23 mouse cellular contexts compared by ENCODE assay signal in the genomic region with DNA sequence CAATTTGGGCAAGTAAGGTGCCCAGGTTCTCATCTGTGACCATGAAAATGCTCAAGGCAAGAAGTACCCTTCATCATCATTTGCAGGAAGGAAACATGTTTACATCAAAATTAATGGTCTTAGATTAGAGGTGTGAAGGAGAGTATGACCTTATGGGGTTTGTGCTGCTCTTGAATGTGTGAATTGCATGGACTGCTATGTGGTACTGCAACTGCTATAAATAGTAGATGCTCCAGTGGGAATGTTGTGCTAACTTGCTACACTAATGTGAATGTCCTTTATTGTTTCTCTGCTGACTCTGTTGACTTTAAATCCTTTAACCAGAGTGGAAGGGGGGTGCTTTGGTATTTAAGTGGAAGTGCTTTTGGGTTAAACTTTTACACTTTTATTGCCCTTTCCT. TPM values are rescaled to one million over a fixed set of nuclear protein-coding genes. Genes with fewer than 3 reads are reported as not detected.
DNase-seq lines count a peak whose midpoint lies in the region; ATAC-seq and TF ChIP-seq lines count a peak whose summit lies in the region.
"Had no signal": no experiment of that assay in that cellular context is flagged by ENCODE, and none has a peak within 500 bp of the region (broad histone marks: within the 10 kb centered on the region; RNA-seq: fewer than 3 reads in every experiment).

No protein-coding gene starts in this region.

- H3K79me2 ChIP-seq in heart, adult 2 months (replicated peaks; ENCODE audit: control insufficient read depth, insufficient read depth, low read length): no peaks in the 10 kb centered on the region; the same call in 1 of the 2 replicates

- no peaks in the 10 kb centered on the region for H3K27me3 ChIP-seq in heart, adult 2 months (ENCODE audit: control insufficient read depth, insufficient read depth, low read length)
- H3K27me3 ChIP-seq in heart, embryonic 14.5 days (ENCODE audit: control insufficient read depth, insufficient read depth, low read length): no peaks in the 10 kb centered on the region
- no peaks in the 10 kb centered on the region for H3K27me3 ChIP-seq in kidney, adult 2 months (replicated peaks; ENCODE audit: control insufficient read depth, insufficient read depth, low read length)
- H3K27me3 ChIP-seq: CH12.LX; embryonic facial prominence, embryonic 12.5 days; forebrain, embryonic 15.5 days; intestine, embryonic 15.5 days; Patski had no signal

- no peak for TF ChIP-seq CTCF in heart, adult 2 months (IDR thresholded peaks at IDR 0.05)
- TF ChIP-seq CTCF in kidney, adult 2 months (conservative IDR thresholded peaks at IDR 0.05; ENCODE audit: insufficient read depth, insufficient read length, low read depth, low read length): no peak

- TF ChIP-seq EP300 in heart, adult 2 months (IDR thresholded peaks at IDR 0.05; ENCODE audit: insufficient read depth, low read depth, low read length): no peak

- H3K36me3 ChIP-seq in heart, adult 2 months (ENCODE audit: control insufficient read depth, insufficient read depth, low read length): peaks cover 28% of the 10 kb centered on the region
- H3K36me3 ChIP-seq in heart, embryonic 14.5 days (ENCODE audit: control insufficient read depth, insufficient read depth, low read length): peaks cover 90% of the 10 kb centered on the region
- peaks cover 18% of the 10 kb centered on the region for H3K36me3 ChIP-seq in kidney, adult 2 months (ENCODE audit: control insufficient read depth, insufficient read depth, low read length)

- peak overlapping the region; percentile 33; the same call in 1 of the 2 replicates for H3K4me2 ChIP-seq in heart, embryonic 14.5 days (ENCODE audit: low read length)
- H3K4me2 ChIP-seq: embryonic facial prominence, embryonic 12.5 days; forebrain, embryonic 15.5 days; hindbrain, embryonic 14.5 days; intestine, embryonic 15.5 days had no signal

- H3K9ac ChIP-seq in heart, adult 2 months (ENCODE audit: low read depth, low read length): no peak overlapping the region
- no peak overlapping the region for H3K9ac ChIP-seq in heart, embryonic 14.5 days (ENCODE audit: low read length)
- H3K9ac ChIP-seq: embryonic facial prominence, embryonic 12.5 days; forebrain, embryonic 15.5 days; hindbrain, embryonic 14.5 days; intestine, embryonic 15.5 days had no signal

- H3K27ac ChIP-seq in heart, adult 2 months: peak overlapping the region; percentile 39
- peak overlapping the region; percentile 8 to 79; a peak in 3 of 4 replicates for H3K27ac ChIP-seq in heart, embryonic 14.5 days (replicated peaks in 1 of 2; ENCODE audit: control insufficient read depth in 1 of 2, insufficient read depth in 1 of 2, low read depth in 2 of 2, low read length in 2 of 2)
- peak overlapping the region; percentile 50 for H3K27ac ChIP-seq in kidney, adult 2 months (ENCODE audit: insufficient read depth, low read depth, low read length)
- H3K27ac ChIP-seq: embryonic facial prominence, embryonic 12.5 days; forebrain, embryonic 15.5 days; intestine, embryonic 15.5 days had no signal

- no peak for DNase-seq in heart, adult 2 months
- DNase-seq in heart, adult 9 months (ENCODE audit: low spot score in 2 of 2): no peak
- no peak for DNase-seq in heart, postnatal 36 days
- peak; percentile 46 for DNase-seq in kidney, adult 2 months
- DNase-seq in kidney, postnatal 10 days: no peak
- peak; percentile 7 for DNase-seq in kidney, postnatal 14 days
- DNase-seq in kidney, postnatal 25 days: no peak
- DNase-seq: adrenal gland, postnatal 14 days; cerebellum, adult 11-12 months; cerebellum, adult 9-10 months; cerebellum, postnatal 25 days; gastrocnemius, postnatal 10 days had no signal

- H3K9me3 ChIP-seq in heart, embryonic 14.5 days (ENCODE audit: control insufficient read depth, low read length): no peaks in the 10 kb centered on the region
- H3K9me3 ChIP-seq: embryonic facial prominence, embryonic 12.5 days; forebrain, embryonic 15.5 days; hindbrain, embryonic 10.5 days; intestine, embryonic 15.5 days had no signal

- no peaks in the 10 kb centered on the region for H3K4me1 ChIP-seq in heart, adult 2 months (ENCODE audit: control insufficient read depth, insufficient read depth, low read length)
- peaks cover 5 to 23% of the 10 kb centered on the region in 2 experiments for H3K4me1 ChIP-seq in heart, embryonic 14.5 days (ENCODE audit: control insufficient read depth in 2 of 2, insufficient read depth in 2 of 2, low read length in 2 of 2)
- H3K4me1 ChIP-seq in kidney, adult 2 months (ENCODE audit: control insufficient read depth, insufficient read depth, low read length): peaks cover 16% of the 10 kb centered on the region
- H3K4me1 ChIP-seq: embryonic facial prominence, embryonic 12.5 days; forebrain, embryonic 15.5 days; hindbrain, embryonic 10.5 days; intestine, embryonic 15.5 days had no signal

- no peak for TF ChIP-seq POLR2A in heart, adult 2 months (IDR thresholded peaks at IDR 0.05; ENCODE audit: insufficient read depth, low read depth, low read length)
- no peak for TF ChIP-seq POLR2A in kidney, adult 2 months (IDR thresholded peaks at IDR 0.05; ENCODE audit: low read depth, low read length)

- H3K4me3 ChIP-seq in heart, adult 2 months: no peak overlapping the region
- no peak overlapping the region for H3K4me3 ChIP-seq in heart, embryonic 14.5 days (ENCODE audit: control insufficient read depth in 1 of 2, insufficient read depth in 1 of 2, low read depth in 1 of 2, low read length in 2 of 2)
- H3K4me3 ChIP-seq in kidney, adult 2 months (ENCODE audit: insufficient read depth, low read depth, low read length): no peak overlapping the region
- H3K4me3 ChIP-seq: embryonic facial prominence, embryonic 12.5 days; forebrain, embryonic 15.5 days; hindbrain, embryonic 10.5 days; intestine, embryonic 15.5 days had no signal

- intact Hi-C loops in heart, adult 2 months (cut with DNase I): no loop called here
- intact Hi-C loops in heart, postnatal 36 days (cut with DNase I): no loop called here

- peak; percentile 64; the same call in 1 of the 2 replicates for ATAC-seq in heart, embryonic 14.5 days (ENCODE audit: insufficient number of reproducible peaks, insufficient read depth, low FRiP score, low read depth)
- ATAC-seq: activated CD4-positive, CD25-positive, alpha-beta regulatory T cell, adult 4 months; forebrain, embryonic 15.5 days; intestine, embryonic 15.5 days; Patski had no signal

RNA-seq across cellular contexts. Expression of a gene that starts 11.7 kb away (rescaled TPM):
- 10 to 100 TPM; 41.5 to 43.2 TPM for total RNA-seq in heart, adult 2 months (2021)
- 63.3 and 78.3 TPM in 2 replicates for polyA plus RNA-seq in heart, adult 2 months (2012; rRNA removed)
- polyA plus RNA-seq in heart, embryonic 14.5 days (2014; fragmentation: Nextera tagmentation; extraction: Ambion mirVana): 120 TPM in 2 replicates
- total RNA-seq in heart, postnatal 36 days (2021): 10 to 100 TPM; 45.5 to 50.1 TPM
- polyA plus RNA-seq in kidney, adult 2 months (2012; rRNA removed): 94.0 and 98.3 TPM in 2 replicates

RNA-seq across cellular contexts. Expression of a gene that starts 12.0 kb away (rescaled TPM):
- 100 to 1,000 TPM in 1 of 2 experiments, 10 to 100 TPM in 1; 98.5 to 111 TPM for total RNA-seq in heart, adult 2 months (2021)
- polyA plus RNA-seq in heart, adult 2 months (2012; rRNA removed): 42.3 and 59.2 TPM in 2 replicates
- 157 and 163 TPM in 2 replicates for polyA plus RNA-seq in heart, embryonic 14.5 days (2014; fragmentation: Nextera tagmentation; extraction: Ambion mirVana)
- total RNA-seq in heart, postnatal 36 days (2021): 100 to 1,000 TPM; 112 to 113 TPM
- polyA plus RNA-seq in kidney, adult 2 months (2012; rRNA removed): 60.4 and 74.9 TPM in 2 replicates

RNA-seq across cellular contexts. Expression of a gene that starts 32.3 kb away (rescaled TPM):
- 100 to 1,000 TPM; 107 to 125 TPM for total RNA-seq in heart, adult 2 months (2021)
- polyA plus RNA-seq in heart, adult 2 months (2012; rRNA removed): 113 and 175 TPM in 2 replicates
- polyA plus RNA-seq in heart, embryonic 14.5 days (2014; fragmentation: Nextera tagmentation; extraction: Ambion mirVana): 119 and 136 TPM in 2 replicates
- total RNA-seq in heart, postnatal 36 days (2021): 100 to 1,000 TPM; 125 to 136 TPM
- 110 and 125 TPM in 2 replicates for polyA plus RNA-seq in kidney, adult 2 months (2012; rRNA removed)

RNA-seq across cellular contexts. Expression of a gene that starts 36.9 kb away (rescaled TPM):
- total RNA-seq in heart, adult 2 months (2021): not detected
- polyA plus RNA-seq in heart, adult 2 months (2012; rRNA removed): not detected in 2 replicates
- polyA plus RNA-seq in heart, embryonic 14.5 days (2014; fragmentation: Nextera tagmentation; extraction: Ambion mirVana): not detected in 2 replicates
- not detected for total RNA-seq in heart, postnatal 36 days (2021)
- polyA plus RNA-seq in kidney, adult 2 months (2012; rRNA removed): not detected in 2 replicates
- total RNA-seq: adrenal gland, adult 18-20 months; adrenal gland, postnatal 14 days; CH12.LX; gastrocnemius, postnatal 10 days had no signal
- polyA plus RNA-seq: activated CD4-positive, CD25-positive, alpha-beta regulatory T cell, adult 4 months; gonadal fat pad, adult 2 months; Patski had no signal

RNA-seq across cellular contexts. Expression of a gene that starts 53.6 kb away (rescaled TPM):
- total RNA-seq in heart, adult 2 months (2021): 100 to 1,000 TPM; 100 to 116 TPM
- 62.7 and 93.8 TPM in 2 replicates for polyA plus RNA-seq in heart, adult 2 months (2012; rRNA removed)
- 101 and 104 TPM in 2 replicates for polyA plus RNA-seq in heart, embryonic 14.5 days (2014; fragmentation: Nextera tagmentation; extraction: Ambion mirVana)
- total RNA-seq in heart, postnatal 36 days (2021): 100 to 1,000 TPM; 124 to 129 TPM
- polyA plus RNA-seq in kidney, adult 2 months (2012; rRNA removed): 93.4 and 95.1 TPM in 2 replicates

Comparison
In these comparisons a context has a peak if more than half of its experiments do, and no peak if none do; other contexts are left out.
1. DNase-seq: peak in kidney, adult 2 months (single experiment) and kidney, postnatal 14 days (single experiment); none in heart, adult 2 months (0 of 2), heart, adult 9 months (0 of 2), heart, postnatal 36 days (0 of 2), kidney, postnatal 10 days (single experiment) and kidney, postnatal 25 days (0 of 2).
2. Peak in every context shown above with its lines, with median percentiles within 50 percentile points of each other: H3K27ac ChIP-seq.